Mouse (Mus musculus) adrenal gland, postnatal 10 days (tissue): ENCODE data around the gene Adgrv1. TPM values are rescaled to one million over a fixed set of nuclear protein-coding genes. Genes with fewer than 3 reads are reported as not detected.

ENCODE experiments used
- DNase-seq: peaks from one replicate; pipeline ENCODE4 v3.0.0; 2021; ENCODE audit warnings: mixed read lengths
- total RNA-seq, 2 experiments: library from RNA; stranded (reverse); gene quantifications; 2 replicates each; pipeline ENCODE4 v1.2.3; 2021

The Adgrv1 gene
- total RNA-seq, 2 experiments from 2014 or later, result 1.6 to 2.3 TPM

DNA sequence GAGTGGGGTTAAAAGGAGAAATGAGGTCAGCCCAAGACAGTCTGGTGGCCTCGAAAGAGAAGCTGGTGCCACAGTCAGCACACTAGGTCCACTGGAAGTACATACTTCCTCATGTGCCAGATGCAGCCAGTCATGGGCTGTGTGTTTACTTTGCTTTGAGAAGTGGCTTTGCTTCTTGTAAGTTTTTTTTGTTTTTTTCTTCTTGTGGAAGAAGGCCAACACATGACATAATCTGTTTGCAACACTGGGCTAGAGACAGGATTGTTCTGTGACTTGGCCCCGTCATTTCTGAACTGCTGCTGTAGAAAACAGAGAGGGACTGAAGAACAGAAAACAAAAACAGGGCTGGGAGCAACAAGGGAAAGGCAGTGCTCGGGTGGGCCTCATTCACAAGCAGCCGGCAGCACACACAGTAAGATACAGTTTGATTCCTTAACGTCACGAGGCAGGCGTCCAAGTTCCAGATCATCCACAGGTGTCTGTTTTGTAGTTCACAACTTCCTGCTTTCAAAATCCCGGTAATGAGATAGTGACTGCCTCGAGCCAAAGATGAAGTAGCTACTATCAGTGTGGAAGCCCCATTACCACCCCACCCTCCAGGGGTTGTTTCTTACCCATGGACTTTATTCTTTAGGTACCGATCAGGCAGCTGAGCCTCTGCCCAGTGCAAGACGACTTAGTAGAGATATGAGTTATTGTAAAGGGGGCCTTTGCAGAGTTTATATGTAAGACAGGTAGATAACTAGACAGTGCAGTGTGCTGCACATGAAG, 496.1 kb downstream of the Adgrv1 start:
- peak; percentile 38 for DNase-seq

DNA sequence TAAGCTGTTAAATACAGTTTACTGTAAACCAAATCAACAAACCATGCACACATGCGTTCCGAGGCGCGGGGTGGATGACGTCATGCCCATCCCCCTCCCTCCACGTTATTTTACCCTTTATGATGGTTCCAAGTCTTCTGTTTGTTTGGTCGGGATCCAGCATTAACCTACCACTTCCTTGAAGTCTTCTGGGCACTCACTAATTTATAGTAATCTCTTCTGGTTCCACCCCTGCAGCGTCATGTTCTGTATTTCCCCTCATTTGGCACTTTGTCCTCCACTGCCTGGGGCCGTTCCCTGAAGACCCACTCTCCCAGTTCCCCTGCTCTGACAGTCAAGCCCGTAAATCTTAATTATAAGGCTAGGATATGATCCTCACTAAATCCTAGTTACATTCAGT, 497.0 kb downstream of the Adgrv1 start:
- no peak for DNase-seq

DNA sequence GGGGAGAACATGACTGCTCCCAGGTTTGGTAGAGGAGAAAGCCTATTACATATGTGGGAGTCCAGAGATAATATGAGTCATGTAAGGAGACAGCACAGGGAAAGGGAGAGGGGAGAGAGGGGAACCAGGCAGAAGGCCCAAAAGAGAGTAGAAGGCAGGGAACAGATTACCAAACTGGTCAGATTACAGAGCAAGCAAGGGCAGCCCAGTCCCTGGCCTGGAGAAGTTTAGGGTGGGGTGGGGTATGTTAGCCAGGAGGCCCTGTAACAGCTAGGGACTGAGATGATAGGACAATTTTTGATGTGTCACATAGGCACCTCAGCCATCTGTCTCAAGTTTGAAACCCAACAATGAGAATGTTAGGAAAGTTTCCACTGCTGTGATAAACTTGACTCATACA, 498.5 kb downstream of the Adgrv1 start:
- DNase-seq, result no peak

DNA sequence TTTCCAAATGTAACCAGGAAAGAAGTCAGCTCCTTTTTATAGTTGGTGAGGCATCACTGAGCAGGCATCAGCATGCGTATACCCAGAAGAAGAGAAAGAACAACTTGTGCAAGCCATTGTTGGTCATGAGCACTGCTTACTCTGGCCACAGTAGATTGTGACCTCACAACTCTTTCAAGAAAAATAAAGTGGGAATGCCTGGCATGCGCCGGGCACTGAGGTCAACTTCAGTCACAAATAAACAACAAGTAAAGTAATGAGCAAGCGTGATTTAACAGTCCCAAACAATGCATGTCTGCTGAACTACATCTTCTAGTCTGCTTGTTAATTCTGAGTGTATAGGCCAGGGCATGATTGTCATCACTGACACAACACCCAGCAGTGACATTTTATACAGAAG, 499.6 kb downstream of the Adgrv1 start:
- DNase-seq, result no peak

DNA sequence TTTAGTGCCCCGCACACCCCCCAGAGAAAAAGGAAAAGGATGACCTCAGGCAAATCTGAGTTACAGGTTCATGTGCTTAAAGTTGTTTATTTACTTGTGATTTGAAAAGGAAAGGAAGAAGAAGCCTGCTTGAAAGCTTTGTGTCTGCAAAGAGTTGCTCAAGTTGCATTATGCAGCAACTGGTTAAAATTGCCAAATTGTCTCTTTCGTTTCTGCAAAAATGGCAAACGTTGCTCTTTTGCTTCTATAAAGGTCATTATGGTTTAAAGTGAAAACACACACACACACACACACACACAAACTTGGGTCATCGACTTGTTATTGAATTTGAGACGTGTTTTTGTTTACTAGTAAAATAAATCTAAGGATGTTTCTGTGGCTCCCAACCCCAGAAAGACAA, 500.3 kb downstream of the Adgrv1 start:
- no peak for DNase-seq

DNA sequence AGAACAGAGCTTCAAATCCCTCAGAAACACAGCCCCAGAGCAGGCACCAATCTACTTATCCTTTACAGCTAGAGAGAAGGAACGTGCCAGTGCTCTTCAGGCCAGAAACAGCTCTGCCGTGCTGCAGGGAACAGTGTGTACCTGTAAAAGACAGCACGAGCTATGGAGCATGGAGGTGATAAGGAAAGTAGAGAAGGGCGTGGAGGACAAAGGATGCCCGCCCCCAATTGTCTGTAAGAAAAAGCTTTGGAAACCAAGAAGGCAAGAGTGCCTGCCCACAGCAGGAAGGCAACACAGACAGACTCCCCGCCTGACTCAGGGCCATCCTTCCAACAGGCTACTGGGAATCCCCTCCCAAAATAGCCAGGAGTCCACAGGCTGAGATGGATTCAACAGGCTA, 501.1 kb downstream of the Adgrv1 start:
- DNase-seq, result no peak

DNA sequence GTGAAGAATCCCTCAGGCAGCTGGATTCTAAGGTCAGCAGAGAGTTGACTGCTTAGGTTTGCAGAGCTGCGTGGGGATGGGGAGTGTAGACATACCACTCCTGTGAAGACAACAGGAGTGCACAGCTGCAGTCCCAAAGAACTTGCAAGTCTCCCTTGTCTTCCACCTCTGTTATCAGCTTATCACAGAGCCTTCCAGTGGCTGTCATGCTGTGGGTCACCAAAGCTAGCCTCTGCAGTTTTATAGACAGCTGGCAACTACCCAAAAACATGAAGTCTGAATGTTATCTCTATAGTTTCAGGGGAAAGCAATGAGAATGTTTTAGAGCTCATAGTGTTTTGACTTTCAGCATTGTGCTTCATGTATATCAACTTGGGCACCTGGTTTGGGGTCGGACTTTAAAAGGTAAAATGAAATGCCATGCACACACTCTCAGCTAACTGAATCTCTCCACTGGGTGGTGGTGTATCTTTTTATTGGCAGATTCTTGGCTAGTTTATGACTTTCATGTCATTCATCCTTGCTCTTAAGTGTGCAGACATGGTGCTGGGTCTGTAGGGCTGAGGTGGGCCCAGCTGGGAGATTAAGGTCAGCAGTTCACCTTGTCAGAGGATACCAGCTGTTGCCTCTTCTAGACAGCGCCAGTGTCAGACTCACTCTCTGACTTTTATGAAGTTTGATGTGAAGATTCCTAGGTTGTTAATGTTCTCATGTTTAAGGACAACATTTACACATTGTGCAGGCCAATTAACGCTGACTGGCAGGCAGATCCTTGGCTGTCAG, 502.0 kb downstream of the Adgrv1 start:
- DNase-seq, result no peak

DNA sequence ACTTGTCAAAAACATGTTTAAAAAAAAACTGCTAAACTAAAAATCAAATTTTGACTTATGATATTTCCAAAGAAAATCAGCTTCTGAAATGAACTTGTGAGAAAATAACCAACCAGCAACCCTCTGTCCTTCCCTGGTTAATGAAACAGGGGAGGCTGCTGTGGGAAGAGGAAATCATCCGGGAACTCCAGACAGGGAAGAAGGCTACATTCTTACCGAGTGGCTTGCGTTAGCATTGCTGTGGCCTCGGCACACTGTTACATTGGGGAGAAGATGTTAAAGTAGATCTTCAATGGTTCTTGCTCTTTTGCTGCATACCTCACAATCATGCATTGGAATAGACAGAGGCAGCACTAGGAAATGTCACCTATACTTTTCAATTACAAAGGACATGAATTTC, 507.1 kb downstream of the Adgrv1 start:
- DNase-seq, result no peak

DNA sequence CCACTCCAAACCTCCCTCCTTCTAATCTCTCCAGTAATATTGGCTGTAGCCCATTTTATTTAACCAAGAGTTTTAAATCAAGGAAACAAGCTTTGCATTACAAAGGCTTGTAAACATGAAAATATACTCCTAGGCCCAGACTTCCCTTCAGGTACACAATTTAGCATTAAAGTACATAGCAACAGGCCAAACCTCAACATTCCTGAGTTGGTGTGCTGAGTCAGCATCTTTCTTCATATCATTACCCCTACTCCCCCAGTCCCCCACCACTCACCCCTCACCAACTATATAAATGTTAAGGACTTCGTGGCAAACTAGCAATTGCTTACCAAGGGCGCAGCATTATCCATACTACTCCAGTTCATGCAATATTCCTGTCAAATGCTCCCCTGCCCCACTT, 510.7 kb downstream of the Adgrv1 start:
- DNase-seq, result no peak

DNA sequence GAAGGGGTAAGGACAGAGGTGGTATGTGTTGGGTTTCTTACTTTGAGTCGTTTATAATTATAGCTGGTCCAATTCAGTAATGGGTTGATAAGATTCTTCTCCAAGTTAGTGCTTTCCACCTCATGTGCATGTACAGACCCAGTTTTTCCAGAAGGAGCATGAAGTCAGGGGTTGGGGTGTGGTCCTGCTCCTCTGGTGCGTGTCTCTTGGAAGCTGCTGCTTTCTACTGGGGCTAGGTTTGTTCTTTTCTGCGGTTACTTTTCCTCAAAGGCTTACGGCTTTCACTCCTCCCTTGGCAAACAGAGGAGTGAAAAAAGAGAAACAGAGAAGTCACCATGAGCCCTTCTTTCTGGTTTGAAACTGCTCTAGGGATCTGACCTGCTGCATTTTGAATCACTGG, 522.5 kb downstream of the Adgrv1 start:
- DNase-seq, result no peak

DNA sequence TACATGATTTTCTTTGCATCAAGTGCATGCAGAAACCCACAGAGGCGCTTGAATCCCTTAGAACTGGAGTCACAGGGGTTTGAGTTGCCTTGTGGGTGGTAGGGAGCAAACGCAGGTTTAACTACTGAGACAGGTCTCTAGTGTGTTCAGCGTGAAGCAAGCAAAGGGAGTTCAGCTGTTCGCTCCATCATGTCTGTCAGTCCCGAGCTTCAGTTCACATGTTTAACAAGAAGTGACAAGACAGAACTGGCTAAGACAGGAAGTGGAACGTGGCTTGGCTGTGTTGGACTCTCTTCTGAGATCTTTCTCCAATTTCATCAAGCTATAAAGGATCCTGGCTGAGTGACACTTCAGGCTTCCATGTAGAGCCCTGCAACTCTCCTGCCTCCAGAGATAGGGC, 523.3 kb downstream of the Adgrv1 start:
- DNase-seq, result no peak

DNA sequence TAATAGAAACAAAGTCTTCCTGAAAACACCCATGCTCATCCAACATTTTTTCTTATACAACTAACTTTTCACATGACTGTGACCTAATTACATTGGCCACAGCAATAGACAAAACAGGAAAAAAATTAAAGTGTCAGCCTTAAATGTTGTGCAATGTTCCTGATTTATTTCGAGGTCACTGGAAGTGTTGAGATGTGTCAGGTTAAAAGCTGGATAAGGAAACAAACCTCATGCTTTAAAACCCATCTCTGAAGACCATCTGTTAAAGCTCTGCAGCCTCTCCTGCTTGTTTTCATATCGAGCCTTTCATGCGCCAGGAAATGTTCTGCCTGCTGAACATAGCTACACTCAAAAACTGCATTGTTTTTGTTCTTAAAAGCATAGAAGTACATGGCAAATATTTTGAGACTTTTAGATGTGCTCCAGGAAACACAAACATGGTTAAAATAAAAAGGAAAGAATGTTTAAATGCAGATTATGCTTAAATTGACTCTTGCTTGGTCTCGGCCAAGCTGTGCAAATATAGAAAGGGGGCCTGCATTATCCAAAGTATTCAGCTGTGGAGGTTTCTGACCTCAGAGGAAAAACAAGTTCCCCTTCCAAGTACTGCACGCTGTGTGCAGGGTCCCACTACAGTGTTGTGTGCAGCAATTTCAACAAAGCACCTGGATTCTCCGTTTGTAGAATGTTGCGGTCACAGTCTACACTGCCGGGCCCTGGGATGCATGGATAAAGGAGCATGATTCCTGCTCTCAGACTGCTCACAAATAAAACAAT, 524.2 kb downstream of the Adgrv1 start:
- DNase-seq, result no peak

DNA sequence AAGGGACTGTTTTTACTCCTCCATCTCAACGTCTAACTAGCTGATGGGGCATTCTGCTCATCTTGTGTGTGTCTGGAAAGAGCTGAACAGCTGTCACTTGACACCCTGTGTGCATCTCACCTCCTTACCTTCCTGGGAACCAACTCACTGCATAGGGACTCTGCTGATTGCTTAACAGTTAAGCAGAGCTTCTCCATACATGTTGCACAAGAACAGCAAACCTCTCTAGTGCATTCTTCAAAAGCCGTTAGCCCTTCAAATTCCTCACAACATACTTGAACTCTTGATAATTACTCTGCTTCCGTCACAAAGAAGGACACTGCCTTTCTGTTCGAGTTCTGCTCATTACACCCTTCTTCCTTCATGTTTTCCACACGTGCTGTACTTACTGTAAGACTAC, 525.5 kb downstream of the Adgrv1 start:
- no peak for DNase-seq

DNA sequence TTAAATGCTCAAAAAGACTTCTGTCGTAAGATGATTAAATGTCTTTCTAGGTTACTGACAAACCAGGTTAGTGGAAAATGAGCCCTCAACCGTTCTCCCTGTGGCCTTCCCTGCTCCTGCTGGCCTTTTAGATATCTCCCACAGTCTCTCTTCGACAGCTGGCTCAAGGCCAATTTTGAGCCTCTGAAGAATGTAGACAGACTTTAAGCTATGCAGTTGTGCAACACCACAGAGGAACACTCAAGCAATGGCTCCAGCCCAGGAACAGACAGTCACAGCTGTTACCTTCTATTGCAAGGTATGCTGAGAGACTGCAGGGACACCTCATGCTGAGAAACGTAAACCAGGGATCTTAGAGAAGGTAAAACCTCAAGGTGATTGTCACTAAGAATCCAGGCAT, 529.2 kb downstream of the Adgrv1 start:
- DNase-seq, result peak; percentile 77

DNA sequence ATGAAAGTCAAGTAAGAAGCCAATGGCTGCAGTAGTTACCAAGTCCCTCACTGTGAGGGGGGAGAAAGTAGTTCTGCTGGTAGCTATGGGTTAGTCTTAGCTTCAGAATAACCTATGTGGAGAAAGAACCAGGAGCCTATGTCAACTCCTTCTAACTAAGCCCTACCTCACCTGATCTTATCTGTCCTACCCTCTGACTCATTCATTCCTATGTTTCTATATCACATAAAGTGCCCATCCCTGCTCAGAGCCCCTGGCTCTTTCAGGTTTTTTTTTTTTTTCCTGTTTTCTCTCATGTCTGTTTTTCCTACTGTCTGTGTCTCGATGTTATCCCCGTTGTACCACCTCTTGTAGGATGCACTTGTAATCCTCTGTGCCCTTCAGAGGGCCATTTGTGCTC, 536.5 kb downstream of the Adgrv1 start:
- no peak for DNase-seq

DNA sequence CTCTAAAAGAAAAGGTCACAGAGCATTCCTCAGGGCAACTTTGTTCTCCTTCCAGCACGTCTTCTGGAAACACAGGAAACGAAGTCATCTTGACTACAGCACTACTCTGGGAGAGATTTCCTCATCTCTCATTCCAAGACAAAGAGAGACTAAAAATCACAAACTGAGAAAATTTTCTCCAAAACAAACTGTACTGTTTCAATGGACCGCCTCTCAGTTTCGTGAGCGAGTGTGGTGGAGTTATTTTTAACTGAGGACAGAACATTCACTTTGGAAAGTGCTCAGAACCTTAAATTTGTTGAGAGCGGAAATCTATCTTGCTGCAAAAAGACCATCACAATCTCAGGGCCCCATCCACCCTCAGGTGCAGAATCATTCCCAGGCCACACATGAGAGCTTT, 538.4 kb downstream of the Adgrv1 start:
- DNase-seq, result no peak

DNA sequence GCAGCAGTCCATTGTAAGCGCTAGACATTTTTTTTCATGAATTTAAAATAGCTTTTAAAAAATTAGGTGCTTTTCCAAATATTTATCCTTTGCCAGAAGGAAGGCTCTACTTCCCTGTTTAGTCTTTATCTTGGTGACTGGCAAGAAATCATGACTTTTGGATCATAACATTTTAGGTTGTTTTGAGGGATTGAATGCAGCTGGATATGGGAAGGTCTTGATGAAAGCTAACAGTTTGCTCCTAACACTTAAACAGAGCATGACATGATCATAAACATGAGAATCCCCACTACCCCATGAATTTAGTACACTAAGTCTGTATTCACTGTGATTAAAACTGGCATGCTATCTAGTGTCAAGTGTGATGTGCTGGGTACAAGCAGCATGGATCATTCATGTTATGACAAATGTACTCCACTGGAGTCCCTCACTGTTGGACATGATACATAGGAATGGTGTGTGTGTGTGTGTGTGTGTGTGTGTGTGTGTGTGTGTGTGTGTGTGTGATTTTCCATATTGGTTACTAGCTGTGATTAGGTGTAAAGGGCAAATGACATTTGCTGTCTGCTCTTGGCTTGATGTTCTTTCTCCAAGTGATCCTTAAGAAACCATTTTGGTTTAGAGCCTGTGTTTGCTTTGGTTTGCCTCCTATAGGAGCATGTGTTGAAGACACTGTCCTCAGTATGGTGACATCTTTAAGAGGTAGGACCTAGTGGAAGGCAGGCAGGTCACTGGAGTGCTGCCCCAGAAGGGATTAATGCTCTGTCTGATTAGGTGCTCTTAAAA, 542.7 kb downstream of the Adgrv1 start:
- DNase-seq, result no peak

DNA sequence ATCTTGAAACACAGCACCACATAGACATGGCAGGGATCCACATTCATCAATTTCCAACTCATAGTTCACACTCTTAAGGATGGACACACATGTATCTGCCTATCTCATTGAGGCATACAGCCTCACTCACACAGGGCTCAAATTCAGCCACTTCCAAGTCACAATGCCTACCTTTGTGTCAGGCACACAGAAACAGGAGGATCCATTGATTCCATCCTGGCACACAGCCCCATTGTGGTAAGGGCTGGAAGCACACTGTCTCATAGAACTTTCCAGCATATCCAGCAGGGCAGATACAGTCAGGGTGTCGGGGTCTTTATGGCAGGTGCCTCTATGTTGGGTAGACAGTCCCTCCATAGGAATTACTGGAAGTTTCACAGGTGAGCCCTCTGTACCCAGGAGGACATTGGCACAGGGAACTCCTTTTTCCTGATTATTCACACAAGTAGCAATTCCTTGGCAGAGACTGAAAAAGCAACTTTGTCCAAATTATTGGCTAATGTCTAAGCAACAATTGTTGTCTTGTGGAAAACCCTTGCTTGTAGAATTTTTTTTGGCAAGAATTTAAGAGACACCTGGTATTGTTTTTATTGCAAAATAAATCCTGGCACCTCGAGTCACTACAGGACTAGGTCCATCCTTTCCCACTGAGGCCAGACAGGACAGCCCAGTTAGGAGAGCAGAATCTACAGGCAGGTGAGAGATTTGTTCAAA, 545.8 kb downstream of the Adgrv1 start:
- DNase-seq, result no peak

DNA sequence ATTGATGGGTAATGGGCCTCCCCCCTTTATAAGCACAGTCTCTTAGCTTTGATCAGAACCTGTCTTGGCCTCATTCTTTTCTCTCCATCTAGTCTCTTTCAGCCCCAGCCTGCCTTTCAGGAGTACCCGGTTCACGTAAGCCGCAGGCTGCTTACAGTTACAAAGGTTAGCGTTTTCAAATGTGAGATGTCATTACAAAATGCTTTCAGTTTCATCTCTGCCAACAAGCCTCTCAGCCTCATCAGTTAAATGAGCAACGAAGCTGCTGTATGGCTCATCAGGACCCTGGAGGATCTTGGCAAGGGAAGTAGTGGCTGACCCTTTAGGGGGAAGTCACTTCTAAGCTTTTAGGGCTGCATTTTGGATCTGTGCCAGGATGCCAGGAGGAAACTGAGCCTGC, 560.7 kb downstream of the Adgrv1 start:
- no peak for DNase-seq

DNA sequence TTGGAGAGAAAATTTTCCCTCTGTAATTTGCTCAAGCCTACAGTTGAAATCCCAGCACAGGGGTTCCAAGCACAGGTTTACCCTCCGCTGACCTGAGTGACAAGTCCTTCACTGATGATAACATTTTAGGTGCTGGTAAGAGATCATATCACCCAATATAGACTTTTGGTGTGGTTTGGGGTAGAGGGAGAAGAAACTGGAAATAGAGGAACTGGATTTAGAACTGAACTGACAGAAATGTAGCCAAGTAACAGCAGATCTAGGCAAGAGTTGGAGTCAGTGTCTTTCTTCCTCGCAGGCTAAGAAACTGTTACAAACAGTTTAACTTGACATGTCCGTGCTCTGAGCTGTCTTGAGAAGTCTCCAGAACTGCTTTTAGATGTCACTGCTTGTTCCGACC, 581.5 kb downstream of the Adgrv1 start:
- DNase-seq, result no peak

DNA sequence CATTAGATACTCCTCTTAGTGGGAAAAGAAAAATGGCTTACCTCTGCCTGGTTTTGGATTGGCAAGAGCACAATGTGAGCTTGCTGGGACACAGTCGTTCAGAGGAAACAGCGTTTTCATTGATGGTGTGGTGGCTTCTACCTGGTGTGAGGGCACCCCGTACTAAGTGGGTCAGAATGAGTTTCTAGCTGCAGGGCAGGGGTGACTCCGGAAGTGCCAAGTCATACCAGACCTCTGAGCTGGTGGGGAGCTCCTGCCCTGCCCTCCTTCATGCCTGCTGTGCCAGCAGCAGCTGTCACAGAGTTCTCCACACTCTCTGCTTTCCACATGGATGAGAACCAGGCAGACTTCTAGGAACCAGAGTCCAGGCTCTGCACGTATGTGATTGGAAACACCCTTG, 582.0 kb downstream of the Adgrv1 start:
- DNase-seq, result no peak

DNA sequence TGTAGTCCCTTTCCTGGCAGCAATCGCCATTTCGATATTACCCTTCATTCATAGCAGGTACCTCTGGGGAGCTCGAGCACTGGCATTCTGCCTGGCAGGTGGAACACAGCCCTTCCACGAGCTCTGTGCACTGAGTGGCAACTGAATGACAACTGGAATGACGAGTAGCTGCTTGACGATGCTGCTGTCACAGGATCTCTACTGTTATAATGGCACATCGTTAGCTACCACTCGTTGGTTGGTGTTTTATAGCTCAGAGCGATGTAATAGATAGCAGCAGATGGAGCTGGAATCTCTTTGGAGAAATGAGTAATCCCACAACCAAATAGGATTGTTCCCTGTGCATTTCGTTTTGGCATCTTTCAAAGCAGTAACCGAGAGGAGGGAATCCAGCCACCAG, 587.6 kb downstream of the Adgrv1 start:
- no peak for DNase-seq
